Mouse (Mus musculus) liver, embryonic 12.5 days (tissue): ENCODE measurements around the gene 1700029I15Rik. TPM values are rescaled to one million over a fixed set of nuclear protein-coding genes. Genes with fewer than 3 reads are reported as not detected.

Experiments used
- ATAC-seq: fragments of 200-750 bp; cut with Nextera tagmentation; 2 replicates; pipeline ENCODE4 v1.8.0; 2017; ENCODE audit warnings: moderate number of reproducible peaks, mild to moderate bottlenecking, moderate library complexity
- H3K27ac ChIP-seq: fragments of 300-500 bp; sonication (generic); 2 replicates; pipeline ENCODE4 v1.5.1; 2016; ENCODE audit warnings: mild to moderate bottlenecking
- H3K27me3 ChIP-seq: fragments of 300-500 bp; sonication (generic); replicated peaks from 2 replicates; pipeline ENCODE4 v1.6.1; 2016; ENCODE audit warnings: mild to moderate bottlenecking, moderate library complexity
- H3K36me3 ChIP-seq: fragments of 300-500 bp; sonication (generic); 2 replicates; pipeline ENCODE4 v1.6.1; 2016; ENCODE audit warnings: mild to moderate bottlenecking, moderate library complexity
- H3K4me1 ChIP-seq: fragments of 300-500 bp; sonication (generic); 2 replicates; pipeline ENCODE4 v1.6.1; 2016
- H3K4me2 ChIP-seq: fragments of 300-500 bp; sonication (generic); 2 replicates; pipeline ENCODE4 v1.6.1; 2016; ENCODE audit warnings: mild to moderate bottlenecking, moderate library complexity
- H3K4me3 ChIP-seq: fragments of 300-500 bp; sonication (generic); 2 replicates; pipeline ENCODE4 v1.5.1; 2016; ENCODE audit warnings: mild to moderate bottlenecking, moderate library complexity
- H3K9ac ChIP-seq: fragments of 300-500 bp; sonication (generic); 2 replicates; pipeline ENCODE4 v1.6.1; 2016; ENCODE audit warnings: mild to moderate bottlenecking, moderate library complexity
- H3K9me3 ChIP-seq: fragments of 300-500 bp; sonication (generic); replicated peaks from 2 replicates; pipeline ENCODE4 v1.6.1; 2016; ENCODE audit warnings: mild to moderate bottlenecking, moderate library complexity
- WGBS: fragments of 180-500 bp; shearing (Covaris S2); methylation state at CpG from one replicate; pipeline ENCODE4 v1.1.7; 2016; ENCODE audit not compliant: insufficient replicate concordance; 5-methylcytosine and 5-hydroxymethylcytosine counted together
- polyA plus RNA-seq: library from polyadenylated mRNA; unstranded; fragments of >200 nt; fragmentation: Nextera tagmentation; extraction: Ambion mirVana; gene quantifications from 2 replicates; pipeline ENCODE4 v1.2.1, GENCODE M21; 2016

Gene 1700029I15Rik
- polyA plus RNA-seq, 1 experiment from 2014 or later = 1.1 TPM

DNA sequence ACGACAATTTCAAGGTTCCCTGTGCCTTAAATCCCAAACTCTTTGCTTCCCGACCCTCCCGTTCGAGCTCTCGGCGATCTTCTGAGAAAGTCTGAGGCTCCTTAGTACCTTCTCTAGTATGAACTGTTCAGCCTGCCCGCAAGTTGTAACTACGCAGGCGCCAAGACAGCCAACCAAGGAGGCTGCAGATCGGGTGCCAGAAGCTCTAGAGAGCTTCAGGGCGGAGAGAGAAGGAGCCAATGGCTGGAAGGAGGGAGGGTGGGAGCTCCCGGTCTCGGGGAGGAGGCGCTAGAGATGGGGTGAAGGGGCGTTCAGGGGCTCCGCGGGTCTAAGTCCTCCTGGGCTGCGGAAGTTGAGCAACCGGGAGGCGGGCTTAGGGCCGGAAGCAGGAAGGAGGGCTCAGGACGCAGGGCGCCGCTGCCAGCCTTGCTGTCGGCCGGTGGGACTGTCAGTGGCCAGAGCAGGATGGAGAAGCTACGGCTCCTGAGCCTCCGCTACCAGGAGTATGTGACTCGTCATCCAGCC lies 7.2 kb upstream of the 1700029I15Rik start:
- peaks cover 37% of the 10 kb centered on the region for H3K27me3 ChIP-seq
- peak overlapping the region; percentile 87 for H3K27ac ChIP-seq
- H3K9me3 ChIP-seq = no peaks in the 10 kb centered on the region
- WGBS = under 1% methylated on average over 29 of the region's 29 CpGs
- peaks cover 33% of the 10 kb centered on the region for H3K36me3 ChIP-seq
- ATAC-seq = peak; percentile 95
- peak overlapping the region; percentile 97 for H3K4me2 ChIP-seq
- H3K4me3 ChIP-seq = peak overlapping the region; percentile 90
- H3K9ac ChIP-seq = peak overlapping the region; percentile 88
- peaks cover 36% of the 10 kb centered on the region for H3K4me1 ChIP-seq

DNA sequence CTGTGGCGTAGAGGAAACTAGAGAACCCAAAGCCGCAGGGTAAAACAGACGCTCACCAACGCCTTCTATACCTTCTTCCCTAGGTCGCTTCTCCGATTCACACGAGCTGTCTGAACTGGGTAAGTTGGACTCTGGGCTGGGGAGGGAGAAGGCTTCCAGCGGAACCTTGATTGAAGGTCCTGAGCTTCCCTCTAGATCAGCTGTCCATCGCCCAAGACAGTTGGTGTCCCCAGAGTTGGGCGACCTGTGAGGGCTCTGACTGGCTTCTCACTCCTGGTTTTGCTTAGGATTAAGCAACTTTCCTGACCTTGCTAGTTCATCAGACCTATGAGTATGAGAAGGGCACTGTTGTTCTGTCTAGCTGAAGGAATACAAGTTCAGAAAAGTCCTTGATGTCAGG lies 6.5 kb upstream of the 1700029I15Rik start:
- Histone ChIP-seq H3K27ac (peak overlapping the region; percentile 87), H3K4me1 (peaks cover 31% of the 10 kb centered on the region), H3K9ac (peak overlapping the region; percentile 88), H3K4me3 (peak overlapping the region; percentile 90), H3K9me3 (no peaks in the 10 kb centered on the region), H3K36me3 (peaks cover 39% of the 10 kb centered on the region), H3K27me3 (peaks cover 31% of the 10 kb centered on the region), H3K4me2 (peak overlapping the region; percentile 97)
- no peak for ATAC-seq
- WGBS = 6% methylated on average over 10 of the region's 10 CpGs

DNA sequence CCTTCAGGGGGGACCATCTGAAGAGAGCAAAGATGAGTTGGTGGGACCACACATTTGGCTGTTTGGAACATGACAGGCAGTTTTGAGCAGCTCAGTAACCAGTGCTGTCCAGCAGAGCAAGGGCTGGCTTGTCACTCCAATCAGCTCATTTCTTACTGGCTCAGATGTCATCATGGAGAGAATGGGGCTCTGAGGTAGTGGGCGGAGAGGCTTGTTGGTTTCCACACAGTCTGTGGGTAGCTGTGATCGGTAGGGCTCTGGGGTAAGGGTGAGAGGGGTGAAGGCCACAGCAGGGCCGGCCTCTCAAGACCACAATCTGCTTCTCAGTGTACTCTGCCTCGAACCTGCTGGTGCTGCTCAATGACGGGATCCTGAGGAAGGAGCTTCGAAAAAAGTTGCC lies 6.0 kb upstream of the 1700029I15Rik start:
- Histone ChIP-seq H3K9ac (peak overlapping the region; percentile 88), H3K27me3 (peaks cover 26% of the 10 kb centered on the region), H3K4me3 (peak overlapping the region; percentile 90), H3K4me1 (peaks cover 26% of the 10 kb centered on the region), H3K9me3 (no peaks in the 10 kb centered on the region), H3K4me2 (peak overlapping the region; percentile 97), H3K27ac (peak overlapping the region; percentile 87; the same call in 1 of the 2 replicates), H3K36me3 (peaks cover 44% of the 10 kb centered on the region)
- 72% methylated on average over 6 of the region's 6 CpGs for WGBS
- no peak for ATAC-seq

DNA sequence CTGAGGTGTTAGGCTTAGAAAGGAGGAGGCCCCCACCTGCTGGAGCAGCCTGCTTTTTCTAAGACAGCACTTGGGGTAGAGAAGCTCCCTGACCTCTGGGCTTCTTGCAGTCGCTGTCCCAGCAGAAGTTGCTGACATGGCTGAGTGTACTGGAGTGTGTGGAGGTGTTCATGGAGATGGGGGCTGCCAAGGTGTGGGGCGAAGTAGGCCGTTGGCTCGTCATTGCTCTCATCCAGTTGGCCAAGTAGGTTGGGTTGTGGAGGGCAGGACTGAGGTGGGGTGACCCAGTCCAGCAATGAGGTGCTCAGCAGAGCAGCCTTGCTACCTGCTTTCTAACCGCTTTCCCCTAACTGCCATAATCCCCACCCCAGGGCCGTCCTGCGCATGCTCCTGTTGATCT lies 5.0 kb upstream of the 1700029I15Rik start:
- Histone ChIP-seq H3K4me1 (peaks cover 24% of the 10 kb centered on the region), H3K9ac (no peak overlapping the region), H3K9me3 (no peaks in the 10 kb centered on the region), H3K36me3 (peaks cover 55% of the 10 kb centered on the region), H3K4me3 (no peak overlapping the region), H3K4me2 (no peak overlapping the region), H3K27me3 (peaks cover 16% of the 10 kb centered on the region), H3K27ac (no peak overlapping the region)
- no peak for ATAC-seq
- WGBS = 92% methylated on average over 7 of the region's 7 CpGs

DNA sequence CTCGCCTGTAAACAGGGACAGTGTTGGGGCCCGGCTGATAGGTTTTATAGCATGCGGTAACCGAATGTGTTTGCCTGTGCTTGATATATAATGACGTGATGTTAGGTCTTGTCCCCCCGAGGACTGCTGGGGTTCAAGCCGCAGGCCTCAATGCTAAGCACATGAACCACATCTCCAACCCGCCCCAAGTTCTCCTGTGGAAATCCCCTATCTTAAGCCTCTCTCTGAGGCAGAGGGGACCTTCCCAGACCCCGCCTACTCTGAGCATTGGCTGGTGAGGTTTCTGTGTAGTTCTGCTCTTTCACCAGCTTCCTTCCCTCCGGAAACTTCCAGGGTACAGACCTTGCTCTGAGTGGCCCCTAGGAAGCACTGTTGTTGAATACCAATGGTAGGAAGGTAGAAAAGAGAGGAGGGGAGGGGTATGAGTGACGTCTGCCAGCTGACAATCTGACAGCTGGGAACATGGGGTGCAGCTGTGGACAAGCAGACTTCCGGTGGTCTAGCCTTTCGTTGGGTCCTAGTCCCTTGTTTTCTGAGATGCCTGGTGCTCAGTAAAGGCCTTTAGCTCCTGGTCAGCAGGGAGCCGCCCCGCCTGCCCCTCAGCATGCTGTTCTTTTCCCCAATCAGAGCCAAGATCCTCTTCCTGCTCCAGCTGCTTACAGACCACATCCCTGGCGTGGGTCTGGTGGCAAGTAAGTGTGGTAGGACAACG lies 2.4 kb upstream of the 1700029I15Rik start:
- peaks cover 65% of the 10 kb centered on the region for H3K36me3 ChIP-seq
- no peak overlapping the region for H3K27ac ChIP-seq
- no peak overlapping the region for H3K9ac ChIP-seq
- no peak overlapping the region for H3K4me2 ChIP-seq
- no peak overlapping the region for H3K4me3 ChIP-seq
- ATAC-seq = no peak
- peaks cover 23% of the 10 kb centered on the region for H3K4me1 ChIP-seq
- WGBS = 78% methylated on average over 17 of the region's 17 CpGs
- H3K9me3 ChIP-seq = no peaks in the 10 kb centered on the region
- H3K27me3 ChIP-seq = no peaks in the 10 kb centered on the region

DNA sequence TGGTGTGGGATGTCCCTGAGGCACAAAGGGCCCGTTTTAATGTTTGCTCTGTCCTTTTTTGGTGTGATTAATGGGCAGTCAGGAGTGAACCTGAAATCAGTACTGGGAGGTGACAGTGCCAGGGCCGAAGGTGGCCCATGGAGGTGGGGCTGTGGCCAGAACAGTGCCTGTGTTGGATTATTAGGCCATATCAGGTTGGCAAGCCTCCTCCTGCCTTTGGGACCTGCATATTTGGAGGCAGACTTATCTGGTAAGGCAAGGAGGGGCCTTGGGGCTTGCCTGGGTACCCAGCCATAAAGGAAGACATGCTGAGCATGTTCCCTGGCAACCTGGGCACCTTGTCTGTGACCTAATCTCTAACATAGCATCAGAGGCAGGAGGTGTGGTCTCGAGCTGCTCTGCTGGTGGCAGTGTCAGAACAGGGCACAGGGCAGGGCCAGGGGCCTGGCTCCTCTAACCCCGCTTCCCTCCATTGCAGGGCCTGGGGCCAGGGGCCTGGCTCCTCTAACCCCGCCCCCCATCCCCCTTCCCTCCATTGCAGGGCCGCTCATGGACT lies 1.8 kb upstream of the 1700029I15Rik start:
- no peak overlapping the region for H3K27ac ChIP-seq
- H3K9me3 ChIP-seq = no peaks in the 10 kb centered on the region
- peaks cover 65% of the 10 kb centered on the region for H3K36me3 ChIP-seq
- H3K4me2 ChIP-seq = no peak overlapping the region
- ATAC-seq = no peak
- H3K4me1 ChIP-seq = peaks cover 23% of the 10 kb centered on the region
- H3K9ac ChIP-seq = no peak overlapping the region
- no peak overlapping the region for H3K4me3 ChIP-seq
- H3K27me3 ChIP-seq = 0 out of 2 replicates have a peak, but pooled peaks cover 4% of the 10 kb centered on the region
- 72% methylated on average over 6 of the region's 6 CpGs for WGBS

DNA sequence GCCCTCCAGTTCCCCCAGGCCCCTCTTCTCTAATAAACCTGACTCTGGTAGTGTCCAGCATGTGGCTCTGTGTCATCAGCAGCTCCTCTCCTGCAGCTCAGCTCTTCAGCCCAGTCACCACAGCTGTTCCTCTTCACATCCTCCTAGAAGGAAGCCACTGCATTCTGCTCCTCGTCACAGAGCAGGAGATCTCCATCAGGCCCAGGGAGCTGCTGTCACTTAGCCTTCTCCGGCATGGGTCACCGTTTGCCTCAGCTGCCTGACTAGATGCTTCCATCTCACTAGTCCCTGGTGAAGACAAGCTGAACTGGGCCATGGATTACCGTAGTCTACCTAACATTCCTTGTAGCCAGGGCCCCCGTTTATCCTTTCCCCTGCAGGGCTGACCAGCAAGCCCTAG lies 1.2 kb upstream of the 1700029I15Rik start:
- Histone ChIP-seq H3K4me3 (no peak overlapping the region), H3K36me3 (peaks cover 65% of the 10 kb centered on the region), H3K4me1 (peaks cover 17% of the 10 kb centered on the region), H3K9ac (no peak overlapping the region), H3K4me2 (no peak overlapping the region), H3K27me3 (peaks cover 9% of the 10 kb centered on the region; the same call in 1 of the 2 replicates), H3K27ac (no peak overlapping the region), H3K9me3 (no peaks in the 10 kb centered on the region)
- no peak for ATAC-seq
- 81% methylated on average over 5 of the region's 5 CpGs for WGBS

DNA sequence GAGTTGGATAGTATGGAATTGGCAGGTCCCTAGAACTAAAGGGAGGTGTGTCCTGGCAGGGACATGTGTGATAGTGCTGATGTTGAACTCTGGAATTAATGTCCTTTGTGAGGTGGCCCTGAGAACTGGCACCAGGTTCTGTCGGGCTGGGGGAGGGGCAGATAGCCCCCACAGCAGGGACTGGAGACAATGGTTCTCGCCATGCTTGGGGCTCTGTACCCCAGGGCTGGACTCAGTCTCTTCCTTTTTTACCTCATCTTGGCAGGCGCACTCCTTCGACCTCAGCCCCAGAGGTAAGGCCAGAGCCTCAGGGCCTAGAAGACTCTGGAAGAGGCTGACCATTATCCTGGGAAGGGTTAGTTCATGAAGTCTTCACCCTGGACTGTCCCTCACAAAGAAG lies 421 bp downstream of the 1700029I15Rik start:
- Histone ChIP-seq H3K27ac (no peak overlapping the region), H3K9ac (no peak overlapping the region), H3K4me1 (peaks cover 10% of the 10 kb centered on the region; the same call in 1 of the 2 replicates), H3K36me3 (peaks cover 57% of the 10 kb centered on the region), H3K9me3 (no peaks in the 10 kb centered on the region), H3K4me3 (no peak overlapping the region), H3K4me2 (no peak overlapping the region), H3K27me3 (peaks cover 25% of the 10 kb centered on the region)
- 86% methylated on average over 4 of the region's 4 CpGs for WGBS
- no peak for ATAC-seq

DNA sequence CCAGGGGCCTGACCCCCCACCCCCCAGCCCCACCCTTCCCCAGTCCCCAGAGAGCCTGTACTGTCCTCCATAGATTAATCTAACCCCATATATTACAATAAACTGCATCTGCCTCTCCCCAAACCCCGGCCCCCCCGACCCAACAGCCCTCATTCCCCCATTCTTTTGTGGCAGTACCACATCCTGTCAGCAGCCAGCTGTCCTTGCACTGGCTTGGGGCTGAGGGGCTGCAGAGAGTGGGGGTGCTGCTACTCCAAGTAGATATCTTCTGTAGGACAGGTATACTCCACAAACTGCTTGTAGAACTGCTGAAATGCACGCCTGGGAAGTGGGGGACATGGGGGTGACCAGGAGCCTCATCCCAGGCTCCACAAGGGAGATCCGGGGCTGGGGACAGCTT lies 1.8 kb downstream of the 1700029I15Rik start:
- peaks cover 18% of the 10 kb centered on the region for H3K4me1 ChIP-seq
- H3K36me3 ChIP-seq = peaks cover 43% of the 10 kb centered on the region
- WGBS = 51% methylated on average over 4 of the region's 4 CpGs
- no peak overlapping the region for H3K27ac ChIP-seq
- H3K27me3 ChIP-seq = peaks cover 39% of the 10 kb centered on the region
- no peak overlapping the region for H3K4me3 ChIP-seq
- no peak overlapping the region for H3K4me2 ChIP-seq
- H3K9me3 ChIP-seq = no peaks in the 10 kb centered on the region
- no peak overlapping the region for H3K9ac ChIP-seq
- ATAC-seq = no peak

DNA sequence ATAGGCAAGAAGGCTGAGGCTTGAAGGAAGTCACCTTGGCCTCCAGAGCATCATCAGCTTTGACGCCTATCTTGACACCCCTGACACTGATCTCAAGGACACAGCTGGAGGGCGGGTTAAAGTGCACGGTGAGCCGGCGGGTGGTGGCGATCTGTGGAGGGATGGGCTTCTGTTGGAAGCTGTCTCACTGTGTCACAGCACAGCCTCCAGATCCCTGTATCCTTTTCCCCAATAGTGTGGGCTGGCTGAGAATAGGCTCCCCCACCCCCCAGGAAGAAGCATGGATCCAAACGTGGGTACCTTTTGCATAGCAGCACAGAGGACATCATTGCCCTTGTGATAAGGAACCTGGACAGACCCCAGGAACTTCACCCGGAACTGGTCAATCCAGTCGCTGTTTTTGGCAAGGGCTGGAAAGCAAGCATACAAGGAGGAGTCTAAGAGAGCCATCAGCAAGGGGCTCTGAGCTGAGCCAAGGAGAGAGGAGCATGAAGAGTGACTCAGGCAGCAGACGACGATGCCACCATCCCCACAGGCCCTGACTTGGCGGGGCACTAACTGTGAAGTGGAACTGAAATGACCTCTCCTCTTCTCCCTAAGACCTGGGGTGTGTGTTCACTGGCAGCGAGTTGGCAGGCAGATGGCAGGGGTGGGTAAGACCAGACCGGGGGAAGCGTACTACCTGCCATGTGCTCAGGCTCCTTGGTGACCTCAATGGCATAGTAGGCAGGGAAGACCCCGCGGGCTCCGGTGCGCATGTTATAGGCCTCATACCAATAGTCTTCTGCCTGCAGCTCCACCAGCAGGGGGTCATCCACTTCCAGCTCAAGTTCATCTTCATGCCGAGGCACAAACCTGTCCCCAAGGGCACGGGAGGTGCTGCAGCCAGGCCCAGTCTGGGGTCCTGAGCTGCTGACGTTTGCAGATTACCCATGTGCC lies 3.0 kb downstream of the 1700029I15Rik start:
- H3K36me3 ChIP-seq = peaks cover 30% of the 10 kb centered on the region
- no peak overlapping the region for H3K4me2 ChIP-seq
- WGBS = 63% methylated on average over 22 of the region's 22 CpGs
- no peak overlapping the region for H3K9ac ChIP-seq
- H3K9me3 ChIP-seq = no peaks in the 10 kb centered on the region
- H3K4me1 ChIP-seq = peaks cover 31% of the 10 kb centered on the region
- H3K27me3 ChIP-seq = peaks cover 52% of the 10 kb centered on the region
- H3K27ac ChIP-seq = no peak overlapping the region
- no peak overlapping the region for H3K4me3 ChIP-seq
- no peak for ATAC-seq

DNA sequence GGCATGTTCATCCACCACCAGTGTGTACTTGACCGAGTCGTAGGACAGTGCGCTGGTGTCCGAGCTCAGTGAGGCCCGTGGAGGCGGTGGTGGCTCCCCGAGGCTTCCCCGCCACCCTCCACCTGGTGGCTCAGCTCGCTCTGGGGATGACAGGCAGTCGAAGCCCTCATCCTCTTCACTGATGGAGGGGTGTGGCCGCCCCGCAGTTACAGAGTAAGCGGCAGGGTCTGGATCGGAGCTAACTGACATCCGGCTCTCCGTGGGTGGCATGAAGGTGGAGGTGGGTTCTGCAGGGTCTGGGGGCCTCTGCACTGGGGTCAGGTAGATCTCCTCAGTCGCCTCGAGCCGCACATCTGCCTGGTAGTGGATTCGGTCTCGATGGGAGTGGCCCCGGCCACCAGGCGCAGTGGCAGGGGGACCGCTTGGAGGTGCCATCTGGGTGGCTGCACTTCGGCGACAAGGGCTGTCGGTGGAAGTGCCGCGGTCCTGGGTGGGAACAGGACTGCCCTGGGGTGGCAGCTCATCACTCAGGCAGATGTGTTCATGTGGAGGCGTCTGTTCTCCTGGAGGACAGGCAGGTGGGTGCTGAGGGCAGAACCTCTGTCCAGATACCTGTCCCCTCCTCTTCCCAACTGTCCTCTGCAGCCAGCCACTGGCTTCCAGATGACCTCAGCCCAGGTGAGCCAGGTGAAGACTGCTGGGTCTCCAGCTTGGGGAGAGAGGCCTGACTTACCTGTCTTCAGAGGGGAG lies 4.7 kb downstream of the 1700029I15Rik start:
- no peak for ATAC-seq
- Histone ChIP-seq H3K4me2 (no peak overlapping the region), H3K36me3 (peaks cover 14% of the 10 kb centered on the region), H3K4me3 (no peak overlapping the region), H3K27me3 (peaks cover 68% of the 10 kb centered on the region), H3K4me1 (peaks cover 44% of the 10 kb centered on the region), H3K9ac (no peak overlapping the region), H3K27ac (no peak overlapping the region), H3K9me3 (no peaks in the 10 kb centered on the region)
- 65% methylated on average over 30 of the region's 30 CpGs for WGBS
